Mouse (Mus musculus) G1E (cell line): ENCODE measurements around the gene Tnk2. TPM values are rescaled to one million over a fixed set of nuclear protein-coding genes. Genes with fewer than 3 reads are reported as not detected.

ENCODE experiments used
- ATAC-seq: 2 replicates; pipeline ENCODE4 v1.8.0; 2016; ENCODE audit warnings: mild to moderate bottlenecking; ENCODE audit not compliant: insufficient number of reproducible peaks, poor library complexity, low FRiP score, severe bottlenecking; ENCODE audit errors: extremely low read depth
- DNase-seq: peaks from one replicate; pipeline ENCODE4 v3.0.0; 2012; ENCODE audit warnings: low spot score
- H3K27me3 ChIP-seq: 2 replicates; pipeline ENCODE4 v1.6.1; 2012; ENCODE audit warnings: mild to moderate bottlenecking, low read length, inconsistent platforms; ENCODE audit not compliant: insufficient read depth
- H3K36me3 ChIP-seq: replicated peaks from 2 replicates; pipeline ENCODE3; 2012; ENCODE audit warnings: mild to moderate bottlenecking, inconsistent platforms
- H3K4me1 ChIP-seq: 2 replicates; pipeline ENCODE4 v1.6.1; 2012; ENCODE audit warnings: low read depth, low read length, inconsistent platforms, mixed read lengths; ENCODE audit not compliant: insufficient read depth
- H3K4me3 ChIP-seq: 2 replicates; pipeline ENCODE4 v1.5.1; 2012; ENCODE audit warnings: low read depth, mild to moderate bottlenecking, inconsistent platforms, low read length, moderate library complexity, mixed read lengths
- H3K9me3 ChIP-seq: replicated peaks from 2 replicates; pipeline ENCODE4 v1.6.1; 2012; ENCODE audit warnings: inconsistent platforms
- CTCF ChIP-seq: IDR thresholded peaks from 2 replicates; pipeline ENCODE4 v1.5.1; 2012; ENCODE audit warnings: low read depth, low read length, inconsistent platforms, mixed read lengths
- GATA1 ChIP-seq: IDR thresholded peaks from 2 replicates; pipeline ENCODE4 v1.6.1; 2012; ENCODE audit warnings: borderline replicate concordance, low read length, inconsistent platforms, mixed read lengths
- GATA2 ChIP-seq: IDR thresholded peaks from 2 replicates; pipeline ENCODE4 v1.6.1; 2012; ENCODE audit warnings: low read depth, low read length, inconsistent platforms, borderline replicate concordance
- POLR2AphosphoS5 ChIP-seq: IDR thresholded peaks from 2 replicates; pipeline ENCODE4 v1.6.1; 2012; ENCODE audit warnings: low read depth, low read length, inconsistent platforms; ENCODE audit not compliant: insufficient replicate concordance
- TAL1 ChIP-seq: conservative IDR thresholded peaks from 2 replicates; pipeline ENCODE4 v1.6.1; 2012; ENCODE audit warnings: low read depth, low read length, inconsistent platforms, mixed read lengths
- polyA plus RNA-seq: library from polyadenylated mRNA; stranded (reverse); fragments of >175 nt; gene quantifications from 2 replicates; pipeline ENCODE4 v1.2.3, GENCODE M21; 2012
- total RNA-seq, 2 experiments: library from RNA; stranded (forward) in 1 of 2; stranded (reverse) in 1 of 2; fragments of 200-1000 nt in 1 of 2; fragments of >200 nt in 1 of 2; fragmentation: Nextera tagmentation in 1 of 2; gene quantifications; 2 replicates each; pipeline ENCODE4 v1.2.3; 2014 to 2017

Tnk2 gene
- total and polyA plus RNA-seq, 3 experiments = 13.4 to 197 (median 31.5) TPM

DNA sequence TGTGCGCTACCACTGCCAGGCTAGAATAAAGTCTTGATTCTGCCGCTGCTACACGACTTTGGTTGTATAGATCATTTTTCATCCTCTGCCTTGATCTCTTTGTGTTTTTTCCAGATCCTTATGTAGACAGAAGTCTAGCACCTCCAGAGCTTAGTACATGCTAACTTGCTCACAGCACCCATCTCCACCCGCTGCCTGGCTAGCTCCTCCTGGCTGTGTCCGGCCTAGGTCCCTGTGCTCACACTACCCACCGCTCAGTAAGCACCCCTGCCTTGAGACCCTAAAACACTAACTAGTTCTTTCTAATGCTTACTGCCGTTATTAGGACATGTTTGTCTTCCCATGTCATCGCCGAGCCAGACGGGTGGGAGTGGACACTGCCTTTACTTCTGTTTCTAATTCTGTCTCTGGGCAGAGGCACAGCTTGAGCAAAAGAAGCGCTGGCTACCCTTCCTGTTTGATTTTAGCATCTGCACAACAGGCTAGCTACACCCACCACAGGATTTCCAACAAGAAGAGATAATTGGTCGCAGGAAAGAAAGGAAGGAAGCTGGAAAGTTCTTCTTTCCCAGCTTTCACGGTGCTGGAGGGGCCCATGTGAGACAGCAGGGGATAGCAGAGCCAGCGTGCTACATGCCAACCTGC, 66.9 kb downstream of the Tnk2 start:
- Histone ChIP-seq H3K27me3 (peaks cover 40% of the 10 kb centered on the region), H3K4me1 (peaks cover 16% of the 10 kb centered on the region), H3K4me3 (no peak overlapping the region), H3K9me3 (peaks cover 3% of the 10 kb centered on the region; the same call in 1 of the 2 replicates), H3K36me3 (no peaks in the 10 kb centered on the region)
- TF ChIP-seq GATA1 = no peak
- no peak for TF ChIP-seq GATA2
- no peak for TF ChIP-seq POLR2AphosphoS5
- no peak for TF ChIP-seq CTCF
- no peak for TF ChIP-seq TAL1
- DNase-seq (no peak), ATAC-seq (no peak)

DNA sequence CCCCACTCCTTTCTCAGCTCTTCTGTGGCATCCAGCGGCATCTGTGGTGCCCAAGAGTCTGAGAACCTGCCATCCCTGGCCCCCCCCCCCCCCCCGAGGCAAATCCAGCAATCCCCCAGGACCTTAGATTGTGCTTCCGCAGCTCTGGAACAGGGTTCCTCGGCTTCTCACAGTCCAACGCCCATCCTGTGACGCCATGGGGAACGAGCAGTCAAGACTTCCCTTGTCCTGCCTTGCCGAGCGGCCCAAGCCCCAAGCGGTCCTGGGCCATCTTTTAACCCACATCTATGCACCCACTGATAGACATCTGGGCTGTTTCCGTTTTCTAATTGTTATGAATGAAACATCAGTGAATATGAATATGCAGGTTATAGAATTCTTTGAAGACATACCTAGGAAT, 68.5 kb downstream of the Tnk2 start:
- TF ChIP-seq CTCF (no peak), TAL1 (no peak), GATA2 (no peak), POLR2AphosphoS5 (no peak), GATA1 (no peak)
- Histone ChIP-seq H3K36me3 (no peaks in the 10 kb centered on the region), H3K27me3 (peaks cover 43% of the 10 kb centered on the region), H3K9me3 (no peaks in the 10 kb centered on the region), H3K4me3 (no peak overlapping the region), H3K4me1 (peaks cover 13% of the 10 kb centered on the region)
- ATAC-seq = no peak
- DNase-seq = no peak

DNA sequence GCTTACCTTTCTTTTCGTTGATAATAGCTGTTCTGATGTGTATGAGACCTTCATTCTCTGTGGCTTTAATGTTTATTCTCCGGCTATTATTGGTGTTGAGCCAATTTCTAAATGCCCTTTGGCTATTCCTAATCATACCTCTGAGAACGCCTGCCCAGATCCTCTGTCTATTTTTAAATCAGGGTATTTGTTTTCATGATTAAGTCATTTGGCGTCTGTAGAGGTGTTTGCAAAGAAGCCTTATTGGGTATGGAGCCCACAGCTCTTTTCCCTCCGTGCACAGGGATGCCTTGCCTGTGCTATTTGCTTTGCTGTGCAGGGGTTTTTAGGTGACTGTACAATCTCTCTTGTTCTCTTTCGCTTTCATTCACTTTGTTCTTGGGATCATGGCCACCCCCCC, 69.9 kb downstream of the Tnk2 start:
- Histone ChIP-seq H3K9me3 (no peaks in the 10 kb centered on the region), H3K36me3 (no peaks in the 10 kb centered on the region), H3K4me1 (no peaks in the 10 kb centered on the region), H3K4me3 (no peak overlapping the region), H3K27me3 (peaks cover 40% of the 10 kb centered on the region)
- ATAC-seq (no peak), DNase-seq (no peak)
- TF ChIP-seq GATA1 = no peak
- no peak for TF ChIP-seq POLR2AphosphoS5

- Histone ChIP-seq H3K9me3 (no peaks in the 10 kb centered on the region), H3K36me3 (no peaks in the 10 kb centered on the region), H3K4me1 (no peaks in the 10 kb centered on the region), H3K4me3 (no peak overlapping the region), H3K27me3 (peaks cover 36% of the 10 kb centered on the region)
- ATAC-seq (no peak), DNase-seq (no peak)
- TF ChIP-seq GATA1 (no peak), POLR2AphosphoS5 (no peak), CTCF (peak; percentile 52; the same call in 1 of the 2 replicates)
Measured at GRCm38 (mm10) chr16:32715364-32715763, 71.7 kb downstream of the Tnk2 start.

GRCm38 (mm10) chr16:32723163-32723562, 79.5 kb downstream of the Tnk2 start:
- no peaks in the 10 kb centered on the region for H3K9me3 ChIP-seq
- no peak for TF ChIP-seq GATA2
- TF ChIP-seq POLR2AphosphoS5 = no peak
- no peak for TF ChIP-seq TAL1
- no peak for TF ChIP-seq CTCF
- no peak for TF ChIP-seq GATA1
- no peaks in the 10 kb centered on the region for H3K36me3 ChIP-seq
- ATAC-seq = no peak
- DNase-seq = no peak
- no peaks in the 10 kb centered on the region for H3K4me1 ChIP-seq
- peaks cover 43% of the 10 kb centered on the region for H3K27me3 ChIP-seq
- no peak overlapping the region for H3K4me3 ChIP-seq

DNA sequence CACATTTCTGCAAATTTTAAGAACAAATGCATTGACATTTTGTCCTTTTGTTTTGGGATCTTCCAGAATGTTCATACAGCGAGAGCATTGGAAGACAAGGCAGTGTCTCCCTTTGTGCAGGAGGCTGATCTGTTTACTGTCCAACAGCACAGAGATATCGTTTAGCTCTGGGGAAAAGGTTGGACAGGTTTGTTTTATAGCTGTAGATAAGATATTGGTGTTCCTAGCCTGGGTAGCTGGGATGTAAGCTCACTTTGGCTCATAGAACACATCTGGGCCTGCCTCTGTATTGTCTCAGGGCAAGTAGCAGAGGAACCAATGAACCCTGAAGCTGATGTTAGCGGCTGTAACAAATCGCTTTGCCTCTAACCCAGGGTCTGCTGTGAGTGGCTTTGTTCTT, 80.1 kb downstream of the Tnk2 start:
- DNase-seq (no peak), ATAC-seq (no peak)
- H3K9me3 ChIP-seq = no peaks in the 10 kb centered on the region
- H3K4me1 ChIP-seq = no peaks in the 10 kb centered on the region
- no peak overlapping the region for H3K4me3 ChIP-seq
- peaks cover 43% of the 10 kb centered on the region for H3K27me3 ChIP-seq
- no peaks in the 10 kb centered on the region for H3K36me3 ChIP-seq
- TF ChIP-seq GATA2 = no peak
- no peak for TF ChIP-seq TAL1
- no peak for TF ChIP-seq CTCF
- TF ChIP-seq POLR2AphosphoS5 = no peak

DNA sequence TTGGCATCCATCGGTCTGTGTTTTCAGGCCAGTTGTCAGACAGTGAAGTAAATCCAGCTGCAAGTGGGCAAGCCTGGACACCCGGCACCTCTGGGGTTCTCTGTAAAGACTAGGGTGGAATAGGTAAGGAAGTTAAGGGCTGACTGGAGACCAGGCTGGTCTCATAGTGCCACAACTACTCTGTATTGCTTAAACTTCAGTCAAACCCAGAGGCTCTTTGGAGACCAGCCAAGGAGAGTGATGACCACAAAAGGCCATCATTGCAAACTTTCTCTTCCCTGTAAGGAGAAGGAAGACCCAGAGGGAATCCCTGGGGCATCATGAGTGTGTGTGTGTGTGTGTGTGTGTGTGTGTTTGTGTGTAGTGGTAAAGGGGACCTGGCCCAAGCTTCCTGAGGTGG, 80.6 kb downstream of the Tnk2 start:
- H3K4me3 ChIP-seq = no peak overlapping the region
- H3K36me3 ChIP-seq = no peaks in the 10 kb centered on the region
- TF ChIP-seq GATA2 (no peak), TAL1 (no peak)
- no peaks in the 10 kb centered on the region for H3K4me1 ChIP-seq
- ATAC-seq = no peak
- H3K9me3 ChIP-seq = no peaks in the 10 kb centered on the region
- H3K27me3 ChIP-seq = peaks cover 45% of the 10 kb centered on the region
- DNase-seq = no peak
